Mouse (Mus musculus): Measurements from ENCODE around the gene Col6a5. TPM values are rescaled to one million over a fixed set of nuclear protein-coding genes. Genes with fewer than 3 reads are reported as not detected.

The Col6a5 gene
- polyA plus RNA-seq, 1 experiment = 0.39 TPM

DNA sequence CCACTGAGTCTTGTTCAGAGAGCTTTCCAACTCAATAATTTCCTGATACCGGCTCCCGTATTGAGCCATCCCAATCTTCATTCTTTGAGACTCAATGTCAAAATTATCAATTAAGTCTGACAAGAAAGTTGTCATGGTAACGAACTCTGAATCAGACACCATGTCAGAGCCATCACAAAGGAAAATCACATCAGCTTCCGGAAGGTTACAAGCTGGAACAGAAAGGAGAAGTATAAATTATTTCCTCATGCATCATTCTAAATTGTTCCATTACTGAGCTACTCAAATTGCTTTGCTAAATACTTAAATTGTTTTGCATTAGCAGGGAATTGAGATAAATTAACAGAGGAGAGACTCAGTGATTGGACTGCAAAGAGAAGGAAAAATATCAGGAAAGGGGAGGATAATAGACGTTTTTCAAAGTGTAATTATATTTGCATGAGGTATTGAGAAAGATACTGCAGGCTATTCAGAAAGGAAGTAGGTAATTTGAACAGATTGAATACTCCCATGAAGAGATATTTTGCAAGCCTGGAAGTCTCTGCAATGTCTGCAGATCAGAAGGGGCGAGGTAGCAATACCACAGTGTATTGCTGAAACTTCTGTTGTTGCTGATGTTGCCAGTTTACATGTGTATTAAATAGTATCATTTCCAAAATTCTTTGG lies 31.9 kb downstream of the Col6a5 start:
- H3K4me1 ChIP-seq (ENCODE audit: control insufficient read depth, insufficient read depth, low read length) = peaks cover 9% of the 10 kb centered on the region
- H3K4me3 ChIP-seq (ENCODE audit: insufficient read depth, low read length) = no peak overlapping the region
- H3K27ac ChIP-seq (ENCODE audit: insufficient read depth, low read length) = no peak overlapping the region
- no peak for TF ChIP-seq POLR2A (IDR thresholded peaks at IDR 0.05; ENCODE audit: low read depth, low read length)
- no peak for TF ChIP-seq CTCF (IDR thresholded peaks at IDR 0.05; ENCODE audit: borderline replicate concordance, insufficient read depth, low read length)

DNA sequence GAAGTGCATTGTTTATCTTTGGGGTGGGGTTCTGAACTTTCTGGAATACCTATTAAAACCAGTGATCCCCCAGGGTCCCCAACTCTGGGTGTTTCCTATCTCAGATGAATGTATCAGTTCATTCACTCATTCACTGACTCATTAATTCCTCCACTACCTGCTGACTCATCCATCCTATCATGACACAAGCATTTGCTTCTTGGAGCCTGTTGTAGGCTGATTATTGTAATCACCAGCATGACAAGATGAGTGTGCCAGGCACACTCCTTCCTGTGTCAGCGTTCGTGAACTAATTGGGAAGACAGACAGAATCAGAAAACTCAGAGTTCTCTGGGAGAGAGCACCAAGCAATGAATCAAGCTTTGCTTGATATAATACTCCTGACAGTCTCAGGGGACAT lies 36.8 kb downstream of the Col6a5 start:
- H3K4me1 ChIP-seq (ENCODE audit: control insufficient read depth, insufficient read depth, low read length) = peaks cover 9% of the 10 kb centered on the region
- H3K27ac ChIP-seq (ENCODE audit: insufficient read depth, low read length) = no peak overlapping the region
- H3K4me3 ChIP-seq (ENCODE audit: insufficient read depth, low read length) = no peak overlapping the region
- TF ChIP-seq POLR2A (IDR thresholded peaks at IDR 0.05; ENCODE audit: low read depth, low read length) = no peak
- TF ChIP-seq CTCF (IDR thresholded peaks at IDR 0.05; ENCODE audit: borderline replicate concordance, insufficient read depth, low read length) = no peak

DNA sequence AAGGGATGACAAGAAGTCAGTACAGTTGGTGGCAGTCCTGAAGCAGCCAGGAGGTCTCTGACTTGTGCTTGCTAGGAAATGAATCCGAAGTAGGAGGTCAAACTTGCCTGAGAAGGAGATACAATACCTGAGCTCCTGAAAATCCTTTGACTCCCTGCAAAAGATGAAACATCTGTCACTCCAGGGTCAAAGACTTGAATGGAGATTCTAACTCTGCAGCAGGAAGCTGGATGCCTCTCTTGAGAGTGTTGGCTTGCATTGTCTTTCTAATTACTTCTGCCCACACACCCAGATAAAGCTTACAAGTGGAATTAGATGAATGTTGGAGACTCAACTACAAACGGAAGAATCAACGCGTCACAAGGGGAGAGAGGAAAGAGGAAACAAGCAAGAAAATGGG lies 45.3 kb downstream of the Col6a5 start:
- TF ChIP-seq POLR2A (IDR thresholded peaks at IDR 0.05; ENCODE audit: low read depth, low read length) = no peak
- TF ChIP-seq CTCF (IDR thresholded peaks at IDR 0.05; ENCODE audit: borderline replicate concordance, insufficient read depth, low read length) = no peak
- Histone ChIP-seq H3K4me1 (ENCODE audit: control insufficient read depth, insufficient read depth, low read length) (no peaks in the 10 kb centered on the region), H3K4me3 (ENCODE audit: insufficient read depth, low read length) (no peak overlapping the region), H3K27ac (ENCODE audit: insufficient read depth, low read length) (no peak overlapping the region)

DNA sequence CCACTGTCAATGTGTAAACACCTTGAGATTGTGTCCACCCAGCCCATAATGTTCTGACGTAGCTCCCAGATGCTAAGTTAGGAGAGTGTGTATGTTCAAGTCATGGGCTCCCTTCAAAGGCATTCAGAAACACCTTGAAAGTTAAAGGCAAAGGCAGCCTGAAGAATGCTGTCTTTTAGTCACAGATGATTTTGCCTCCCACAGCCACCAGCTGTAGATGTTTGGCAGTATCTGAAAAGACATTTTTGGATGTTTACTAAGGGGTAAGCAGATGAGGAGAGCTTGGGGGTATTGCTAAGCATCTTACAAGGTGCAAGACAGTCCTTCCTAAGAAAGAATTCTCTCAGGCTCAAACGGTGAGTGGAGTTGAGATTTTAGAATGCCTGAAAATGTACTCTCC lies 50.3 kb downstream of the Col6a5 start:
- H3K4me1 ChIP-seq (ENCODE audit: control insufficient read depth, insufficient read depth, low read length) = no peaks in the 10 kb centered on the region
- no peak overlapping the region for H3K27ac ChIP-seq (ENCODE audit: insufficient read depth, low read length)
- TF ChIP-seq CTCF (IDR thresholded peaks at IDR 0.05; ENCODE audit: borderline replicate concordance, insufficient read depth, low read length) = no peak
- TF ChIP-seq POLR2A (IDR thresholded peaks at IDR 0.05; ENCODE audit: low read depth, low read length) = no peak
- no peak overlapping the region for H3K4me3 ChIP-seq (ENCODE audit: insufficient read depth, low read length)

DNA sequence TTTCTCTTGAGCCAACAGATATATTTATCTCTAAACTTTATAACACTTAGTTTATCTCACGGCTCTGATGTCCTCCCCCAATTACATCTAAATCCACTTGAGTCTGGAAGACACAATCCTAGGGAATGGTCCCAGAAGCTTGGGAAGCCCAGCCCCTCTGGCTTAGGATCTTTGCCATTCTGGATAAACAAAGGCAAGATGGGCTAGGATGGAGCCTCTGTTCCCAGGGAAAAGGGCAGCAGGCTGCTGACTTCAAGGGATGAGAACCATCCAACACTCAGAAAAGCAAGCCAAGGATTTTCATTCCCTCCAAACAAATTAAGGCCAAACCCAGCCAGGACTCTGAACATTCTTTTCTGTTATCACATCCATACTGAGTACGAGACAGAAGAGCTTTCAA lies 51.1 kb downstream of the Col6a5 start:
- H3K4me1 ChIP-seq (ENCODE audit: control insufficient read depth, insufficient read depth, low read length) = no peaks in the 10 kb centered on the region

DNA sequence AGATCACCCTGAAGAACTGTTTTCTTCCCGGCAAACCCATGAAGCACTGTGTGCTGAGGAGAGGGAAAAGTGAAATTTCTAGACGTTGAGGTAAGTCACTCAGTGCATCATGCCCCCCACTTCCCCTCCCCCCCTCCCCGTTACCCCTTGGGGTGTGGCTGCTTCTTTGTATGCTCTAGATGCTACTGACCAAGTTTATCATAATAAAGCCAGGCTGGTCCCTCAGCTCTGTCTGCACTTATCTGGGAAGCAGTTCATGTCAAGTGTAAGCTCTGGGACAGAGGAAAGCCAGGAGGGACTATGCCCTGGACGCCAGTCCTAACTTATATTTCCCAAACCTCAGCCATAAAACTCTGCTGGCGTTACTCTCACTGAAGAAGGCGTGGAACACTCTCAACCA lies 53.0 kb downstream of the Col6a5 start:
- H3K27ac ChIP-seq (ENCODE audit: insufficient read depth, low read length) = no peak overlapping the region
- no peak overlapping the region for H3K4me3 ChIP-seq (ENCODE audit: insufficient read depth, low read length)
- no peaks in the 10 kb centered on the region for H3K4me1 ChIP-seq (ENCODE audit: control insufficient read depth, insufficient read depth, low read length)
- TF ChIP-seq POLR2A (IDR thresholded peaks at IDR 0.05; ENCODE audit: low read depth, low read length) (no peak), CTCF (IDR thresholded peaks at IDR 0.05; ENCODE audit: borderline replicate concordance, insufficient read depth, low read length) (no peak)

More for the DNA sequence above, 51.1 kb downstream of the Col6a5 start:
- no peak overlapping the region for H3K27ac ChIP-seq (ENCODE audit: insufficient read depth, low read length)
- no peak for TF ChIP-seq POLR2A (IDR thresholded peaks at IDR 0.05; ENCODE audit: low read depth, low read length)
- TF ChIP-seq CTCF (IDR thresholded peaks at IDR 0.05; ENCODE audit: borderline replicate concordance, insufficient read depth, low read length) = no peak
- no peak overlapping the region for H3K4me3 ChIP-seq (ENCODE audit: insufficient read depth, low read length)

DNA sequence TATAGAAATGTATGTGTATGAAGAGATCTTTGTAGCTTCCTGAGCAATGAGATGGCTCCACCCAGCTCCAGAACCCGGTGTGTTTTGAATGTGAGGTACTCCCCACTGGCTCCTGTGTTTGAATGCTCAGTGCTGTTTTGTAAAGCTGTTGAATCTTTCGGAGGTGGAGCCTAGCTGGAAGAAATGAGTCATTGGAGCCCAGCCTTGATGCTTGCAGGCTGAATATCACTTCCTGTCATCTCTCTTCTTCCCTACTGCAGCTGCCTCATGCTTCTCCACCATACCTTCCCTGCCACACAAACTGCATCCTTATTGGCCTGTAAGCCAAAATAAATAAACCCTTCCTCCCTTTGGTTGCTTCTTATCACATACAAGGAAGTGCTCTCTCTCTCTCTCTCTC lies 72.9 kb downstream of the Col6a5 start:
- no peak for TF ChIP-seq CTCF (IDR thresholded peaks at IDR 0.05; ENCODE audit: borderline replicate concordance, insufficient read depth, low read length)
- no peak for TF ChIP-seq POLR2A (IDR thresholded peaks at IDR 0.05; ENCODE audit: low read depth, low read length)
- Histone ChIP-seq H3K4me1 (ENCODE audit: control insufficient read depth, insufficient read depth, low read length) (peaks cover 6% of the 10 kb centered on the region; the same call in 1 of the 2 replicates), H3K27ac (ENCODE audit: insufficient read depth, low read length) (no peak overlapping the region), H3K4me3 (ENCODE audit: insufficient read depth, low read length) (no peak overlapping the region)

DNA sequence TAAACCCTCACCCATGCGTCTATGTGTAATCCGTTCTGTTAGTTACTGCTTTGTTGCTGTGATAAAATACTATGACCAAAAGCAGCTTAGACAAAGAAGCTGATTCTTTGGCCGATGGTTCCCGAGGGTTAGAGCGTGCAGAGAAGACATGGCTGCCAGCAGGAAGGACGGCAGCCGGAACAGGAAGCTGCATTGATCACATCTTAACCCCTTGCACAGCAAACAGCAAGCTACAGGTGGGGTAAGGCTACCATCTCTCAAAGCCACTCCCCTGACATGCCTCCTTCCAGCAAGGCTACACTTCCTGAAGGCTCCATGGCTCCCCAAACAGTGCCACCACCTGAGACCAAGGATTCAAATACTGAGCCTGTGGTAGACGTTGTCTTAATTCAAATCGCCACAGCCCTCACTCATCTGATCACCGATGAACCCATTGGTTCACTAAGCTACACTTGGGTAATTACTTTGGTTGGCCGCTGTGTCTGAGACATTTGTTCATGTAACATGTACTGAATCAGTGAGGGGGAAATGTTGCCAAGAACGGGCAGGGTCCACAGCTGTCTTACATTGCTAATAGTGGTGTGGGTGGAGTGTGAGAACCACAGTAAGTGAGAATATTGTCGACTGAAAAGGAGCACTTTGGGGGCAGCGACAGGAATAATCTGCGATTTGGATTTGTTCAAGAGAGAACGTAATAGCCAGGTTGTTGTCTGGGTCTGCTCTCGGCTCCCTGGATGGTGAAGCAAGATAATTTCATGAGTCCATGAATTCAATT lies 75.6 kb downstream of the Col6a5 start:
- Histone ChIP-seq H3K4me1 (ENCODE audit: control insufficient read depth, insufficient read depth, low read length) (peaks cover 6% of the 10 kb centered on the region; the same call in 1 of the 2 replicates), H3K4me3 (ENCODE audit: insufficient read depth, low read length) (no peak overlapping the region), H3K27ac (ENCODE audit: insufficient read depth, low read length) (no peak overlapping the region)
- no peak for TF ChIP-seq CTCF (IDR thresholded peaks at IDR 0.05; ENCODE audit: borderline replicate concordance, insufficient read depth, low read length)
- TF ChIP-seq POLR2A (IDR thresholded peaks at IDR 0.05; ENCODE audit: low read depth, low read length) = no peak

DNA sequence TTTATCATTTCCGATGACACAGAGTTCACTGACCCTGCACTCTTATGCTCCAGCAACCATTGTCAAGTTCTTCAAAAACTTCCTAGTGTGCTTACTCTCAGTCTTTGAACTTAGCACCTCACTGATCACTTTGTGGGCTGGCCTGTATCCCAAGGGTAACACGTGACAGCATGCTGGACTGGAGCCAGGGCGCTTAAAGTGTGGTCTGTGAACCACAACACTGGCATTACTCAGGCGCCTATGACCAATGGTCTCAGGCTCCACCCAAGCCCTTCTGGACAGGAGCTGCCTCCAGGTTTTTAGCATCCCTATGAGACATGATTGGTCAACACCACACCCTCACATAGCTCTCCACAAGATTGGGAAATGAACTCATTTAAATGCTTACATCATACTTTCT lies 79.7 kb downstream of the Col6a5 start:
- Histone ChIP-seq H3K4me3 (ENCODE audit: insufficient read depth, low read length) (no peak overlapping the region), H3K27ac (ENCODE audit: insufficient read depth, low read length) (no peak overlapping the region), H3K4me1 (ENCODE audit: control insufficient read depth, insufficient read depth, low read length) (no peaks in the 10 kb centered on the region)
- no peak for TF ChIP-seq CTCF (IDR thresholded peaks at IDR 0.05; ENCODE audit: borderline replicate concordance, insufficient read depth, low read length)
- no peak for TF ChIP-seq POLR2A (IDR thresholded peaks at IDR 0.05; ENCODE audit: low read depth, low read length)
